Mouse (Mus musculus) large intestine, adult 2 months (tissue): ENCODE measurements around the gene Scamp2. TPM values are rescaled to one million over a fixed set of nuclear protein-coding genes. Genes with fewer than 3 reads are reported as not detected.

Experiments
- DNase-seq: peaks from one replicate; pipeline ENCODE4 v3.0.0-alpha.2; 2012; ENCODE audit warnings: low read depth, low spot score
- WGBS: fragments of 180-500 bp; shearing (Covaris S2); methylation state at CpG from one replicate; pipeline ENCODE4 v1.1.7; 2018; 5-methylcytosine and 5-hydroxymethylcytosine counted together
- polyA plus RNA-seq: library from polyadenylated mRNA; depleted of rRNA; stranded (reverse); fragments of >200 nt; gene quantifications from 2 replicates; pipeline ENCODE4 v1.2.3, GENCODE M21; 2012

The Scamp2 gene
- polyA plus RNA-seq, 1 experiment, result 218 TPM

- DNase-seq, result no peak
- WGBS, result 92% methylated on average over 4 of the region's 4 CpGs
These were observed 11.6 kb upstream of the Scamp2 start for GRCm38 (mm10) chr9:57549186-57549585.

GRCm38 (mm10) chr9:57550126-57550862 lies 10.4 kb upstream of the Scamp2 start:
- WGBS, result 33% methylated on average over 11 of the region's 11 CpGs
- DNase-seq, result peak; percentile 96

- no peak for DNase-seq
- under 1% methylated on average over 28 of the region's 28 CpGs for WGBS
These were observed 8.4 kb upstream of the Scamp2 start, which contains the start of gene Mpi for GRCm38 (mm10) chr9:57552139-57552887. Mpi (minus strand) TSS chr9:57552763.

- DNase-seq, result no peak
- WGBS, result 80% methylated on average over 11 of the region's 11 CpGs
These were observed 7.6 kb upstream of the Scamp2 start for GRCm38 (mm10) chr9:57553119-57553518.

GRCm38 (mm10) chr9:57554753-57555152 lies 6.0 kb upstream of the Scamp2 start:
- no peak for DNase-seq
- 87% methylated on average over 3 of the region's 3 CpGs for WGBS

GRCm38 (mm10) chr9:57557215-57557614 lies 3.5 kb upstream of the Scamp2 start:
- no peak for DNase-seq

GRCm38 (mm10) chr9:57558625-57559024 lies 2.1 kb upstream of the Scamp2 start:
- no peak for DNase-seq
- WGBS, result 80% methylated on average over 4 of the region's 4 CpGs

More at GRCm38 (mm10) chr9:57557215-57557614, 3.5 kb upstream of the Scamp2 start:
- WGBS, result 76% methylated on average over 3 of the region's 3 CpGs

- 69% methylated on average over 2 of the region's 2 CpGs for whole genome bisulfite sequencing
- DNase-seq, result no peak
These were observed 1.2 kb upstream of the Scamp2 start for GRCm38 (mm10) chr9:57559568-57559967.

- 22% methylated on average over 7 of the region's 7 CpGs for WGBS
- DNase-seq, result no peak
These were observed 480 bp upstream of the Scamp2 start for GRCm38 (mm10) chr9:57560263-57560662.

GRCm38 (mm10) chr9:57561711-57562099 lies 962 bp downstream of the Scamp2 start:
- 22% methylated on average over 13 of the region's 13 CpGs for WGBS
- no peak for DNase-seq

GRCm38 (mm10) chr9:57562896-57563372 lies 2.2 kb downstream of the Scamp2 start:
- WGBS, result 20% methylated on average over 4 of the region's 4 CpGs
- no peak for DNase-seq

GRCm38 (mm10) chr9:57564609-57565008 lies 3.9 kb downstream of the Scamp2 start:
- no peak for DNase-seq

GRCm38 (mm10) chr9:57565741-57566221 lies 5.0 kb downstream of the Scamp2 start:
- WGBS, result 9% methylated on average over 10 of the region's 10 CpGs
- DNase-seq, result no peak

More at GRCm38 (mm10) chr9:57564609-57565008, 3.9 kb downstream of the Scamp2 start:
- 67% methylated on average over 6 of the region's 6 CpGs for WGBS

GRCm38 (mm10) chr9:57566846-57567245 lies 6.1 kb downstream of the Scamp2 start:
- DNase-seq, result no peak
- WGBS, result 32% methylated on average over 8 of the region's 8 CpGs

GRCm38 (mm10) chr9:57568500-57568899 lies 7.8 kb downstream of the Scamp2 start:
- no peak for DNase-seq
- WGBS, result 92% methylated on average over 6 of the region's 6 CpGs

GRCm38 (mm10) chr9:57574397-57574796 lies 13.7 kb downstream of the Scamp2 start:
- no peak for DNase-seq

GRCm38 (mm10) chr9:57575577-57575976 lies 14.8 kb downstream of the Scamp2 start:
- no peak for DNase-seq
- 68% methylated on average over 3 of the region's 3 CpGs for WGBS

GRCm38 (mm10) chr9:57577144-57577849 lies 16.6 kb downstream of the Scamp2 start:
- WGBS, result 81% methylated on average over 6 of the region's 6 CpGs
- no peak for DNase-seq

GRCm38 (mm10) chr9:57584991-57585390 lies 24.2 kb downstream of the Scamp2 start:
- DNase-seq, result no peak
- WGBS, result 82% methylated on average over 3 of the region's 3 CpGs
